Mouse (Mus musculus) liver, embryonic 13.5 days (tissue): ENCODE results near the gene Comtd1. TPM values are rescaled to one million over a fixed set of nuclear protein-coding genes. Genes with fewer than 3 reads are reported as not detected.

Experiments used
- ATAC-seq: fragments of 200-750 bp; cut with Nextera tagmentation; 2 replicates; pipeline ENCODE4 v1.8.0; 2017; ENCODE audit warnings: low read depth, mild to moderate bottlenecking, moderate number of reproducible peaks, moderate library complexity
- DNase-seq: peaks from one replicate; pipeline ENCODE4 v3.0.0; 2022
- H3K27ac ChIP-seq: fragments of 300-500 bp; sonication (generic); 2 replicates; pipeline ENCODE4 v1.5.1; 2015; ENCODE audit warnings: moderate library complexity, mild to moderate bottlenecking, inconsistent platforms
- H3K27me3 ChIP-seq: fragments of 300-500 bp; sonication (generic); 2 replicates; pipeline ENCODE4 v1.6.1; 2015; ENCODE audit warnings: mild to moderate bottlenecking, inconsistent platforms
- H3K36me3 ChIP-seq: fragments of 300-500 bp; sonication (generic); 2 replicates; pipeline ENCODE4 v1.6.1; 2015; ENCODE audit warnings: mild to moderate bottlenecking, inconsistent platforms
- H3K4me1 ChIP-seq: fragments of 300-500 bp; sonication (generic); replicated peaks from 2 replicates; pipeline ENCODE4 v1.6.1; 2015; ENCODE audit warnings: inconsistent platforms
- H3K4me2 ChIP-seq: fragments of 300-500 bp; sonication (generic); 2 replicates; pipeline ENCODE4 v1.6.1; 2015; ENCODE audit warnings: inconsistent platforms, mild to moderate bottlenecking, moderate library complexity
- H3K4me3 ChIP-seq: fragments of 300-500 bp; sonication (generic); replicated peaks from 2 replicates; pipeline ENCODE4 v1.5.1; 2015; ENCODE audit warnings: mild to moderate bottlenecking, inconsistent platforms
- H3K9ac ChIP-seq: fragments of 300-500 bp; sonication (generic); 2 replicates; pipeline ENCODE4 v1.6.1; 2015; ENCODE audit warnings: mild to moderate bottlenecking, inconsistent platforms
- H3K9me3 ChIP-seq: fragments of 300-500 bp; sonication (generic); replicated peaks from 2 replicates; pipeline ENCODE4 v1.6.1; 2016; ENCODE audit warnings: inconsistent platforms
- WGBS: fragments of 180-500 bp; shearing (Covaris S2); methylation state at CpG from one replicate; pipeline ENCODE4 v1.1.7; 2015; ENCODE audit not compliant: insufficient replicate concordance; 5-methylcytosine and 5-hydroxymethylcytosine counted together
- polyA plus RNA-seq: library from polyadenylated mRNA; unstranded; fragments of >200 nt; fragmentation: Nextera tagmentation; extraction: Ambion mirVana; gene quantifications from 2 replicates; pipeline ENCODE4 v1.2.1, GENCODE M21; 2015

Gene Comtd1
- 30.6 and 34.1 TPM in 2 replicates for polyA plus RNA-seq

GRCm38 (mm10) chr14:21848166-21849154, at the start of gene Comtd1:
Comtd1 (minus strand) TSS chr14:21848977.
- DNase-seq (peak; percentile 95), ATAC-seq (peak; percentile 94)
- H3K27ac ChIP-seq, result peak within 1 kb of the TSS; percentile 91
- peak within 1 kb of the TSS; percentile 77 for H3K4me3 ChIP-seq
- WGBS, result under 1% methylated on average over 51 of the region's 51 CpGs
- no peaks in the 10 kb centered on the region for H3K9me3 ChIP-seq
- peak within 1 kb of the TSS; percentile 90 for H3K9ac ChIP-seq
- no peaks in the 10 kb centered on the region for H3K27me3 ChIP-seq
- H3K36me3 ChIP-seq, result peaks cover 37% of the 10 kb centered on the region
- H3K4me1 ChIP-seq, result peaks cover 91% of the 10 kb centered on the region
- H3K4me2 ChIP-seq, result peak within 1 kb of the TSS; percentile 96

- WGBS, result 75% methylated on average over 6 of the region's 6 CpGs
- no peaks in the 10 kb centered on the region for H3K4me1 ChIP-seq
- no peak overlapping the region for H3K4me2 ChIP-seq
- no peaks in the 10 kb centered on the region for H3K27me3 ChIP-seq
- no peaks in the 10 kb centered on the region for H3K36me3 ChIP-seq
- H3K27ac ChIP-seq, result no peak overlapping the region
- DNase-seq (no peak), ATAC-seq (no peak)
- no peak overlapping the region for H3K9ac ChIP-seq
- no peak overlapping the region for H3K4me3 ChIP-seq
- H3K9me3 ChIP-seq, result no peaks in the 10 kb centered on the region
Measured at GRCm38 (mm10) chr14:21892341-21892659, 43.5 kb upstream of the Comtd1 start.

- 36% methylated on average over 15 of the region's 15 CpGs for WGBS
- ATAC-seq (no peak), DNase-seq (no peak)
- Histone ChIP-seq H3K4me3 (no peak overlapping the region), H3K4me2 (no peak overlapping the region), H3K4me1 (no peaks in the 10 kb centered on the region), H3K36me3 (no peaks in the 10 kb centered on the region), H3K27ac (no peak overlapping the region), H3K9ac (no peak overlapping the region), H3K9me3 (no peaks in the 10 kb centered on the region), H3K27me3 (no peaks in the 10 kb centered on the region)
Measured at GRCm38 (mm10) chr14:21891581-21892340, 43.0 kb upstream of the Comtd1 start.

- Histone ChIP-seq H3K9ac (no peak overlapping the region), H3K36me3 (no peaks in the 10 kb centered on the region), H3K27me3 (no peaks in the 10 kb centered on the region), H3K9me3 (no peaks in the 10 kb centered on the region), H3K4me1 (no peaks in the 10 kb centered on the region), H3K4me3 (no peak overlapping the region), H3K27ac (no peak overlapping the region), H3K4me2 (no peak overlapping the region)
- ATAC-seq (no peak), DNase-seq (no peak)
- WGBS, result 53% methylated on average over 2 of the region's 2 CpGs
Measured at GRCm38 (mm10) chr14:21890430-21890829, 41.7 kb upstream of the Comtd1 start.

- H3K4me2 ChIP-seq, result no peak overlapping the region
- no peak overlapping the region for H3K27ac ChIP-seq
- no peaks in the 10 kb centered on the region for H3K36me3 ChIP-seq
- H3K9ac ChIP-seq, result no peak overlapping the region
- ATAC-seq (no peak), DNase-seq (no peak)
- no peaks in the 10 kb centered on the region for H3K27me3 ChIP-seq
- H3K4me1 ChIP-seq, result no peaks in the 10 kb centered on the region
- H3K4me3 ChIP-seq, result no peak overlapping the region
- 74% methylated on average over 7 of the region's 7 CpGs for WGBS
- H3K9me3 ChIP-seq, result no peaks in the 10 kb centered on the region
Measured at GRCm38 (mm10) chr14:21866816-21867215, 18.0 kb upstream of the Comtd1 start.

- Histone ChIP-seq H3K9me3 (no peaks in the 10 kb centered on the region), H3K27me3 (no peaks in the 10 kb centered on the region), H3K36me3 (no peaks in the 10 kb centered on the region), H3K9ac (no peak overlapping the region), H3K4me1 (no peaks in the 10 kb centered on the region), H3K4me3 (no peak overlapping the region), H3K4me2 (no peak overlapping the region), H3K27ac (no peak overlapping the region)
- ATAC-seq (no peak), DNase-seq (no peak)
- WGBS, result 64% methylated on average over 7 of the region's 7 CpGs
Measured at GRCm38 (mm10) chr14:21866291-21866690, 17.5 kb upstream of the Comtd1 start.

- Histone ChIP-seq H3K9me3 (no peaks in the 10 kb centered on the region), H3K4me1 (peaks cover 28% of the 10 kb centered on the region), H3K36me3 (no peaks in the 10 kb centered on the region), H3K27me3 (no peaks in the 10 kb centered on the region), H3K9ac (no peak overlapping the region), H3K27ac (no peak overlapping the region), H3K4me2 (no peak overlapping the region), H3K4me3 (no peak overlapping the region)
- ATAC-seq (no peak), DNase-seq (no peak)
- 76% methylated on average over 14 of the region's 14 CpGs for WGBS
Measured at GRCm38 (mm10) chr14:21856886-21857285, 8.1 kb upstream of the Comtd1 start.

GRCm38 (mm10) chr14:21855961-21856360, 7.2 kb upstream of the Comtd1 start:
- Histone ChIP-seq H3K4me1 (peaks cover 38% of the 10 kb centered on the region), H3K27me3 (no peaks in the 10 kb centered on the region), H3K9me3 (no peaks in the 10 kb centered on the region), H3K27ac (no peak overlapping the region), H3K4me2 (no peak overlapping the region), H3K36me3 (no peaks in the 10 kb centered on the region), H3K9ac (no peak overlapping the region; the same call in 1 of the 2 replicates), H3K4me3 (no peak overlapping the region)
- WGBS, result 62% methylated on average over 3 of the region's 3 CpGs
- ATAC-seq (no peak), DNase-seq (no peak)

GRCm38 (mm10) chr14:21854271-21854670, 5.5 kb upstream of the Comtd1 start:
- Histone ChIP-seq H3K9ac (peak overlapping the region; percentile 65), H3K27ac (no peak overlapping the region), H3K4me2 (peak overlapping the region; percentile 72), H3K36me3 (no peaks in the 10 kb centered on the region), H3K9me3 (no peaks in the 10 kb centered on the region), H3K4me3 (no peak overlapping the region), H3K27me3 (no peaks in the 10 kb centered on the region), H3K4me1 (peaks cover 55% of the 10 kb centered on the region)
- DNase-seq (no peak), ATAC-seq (no peak)
- WGBS, result 52% methylated on average over 9 of the region's 9 CpGs

GRCm38 (mm10) chr14:21853456-21854109, 4.8 kb upstream of the Comtd1 start:
- WGBS, result 3% methylated on average over 17 of the region's 17 CpGs
- ATAC-seq, result peak; percentile 24
- H3K4me1 ChIP-seq, result peaks cover 59% of the 10 kb centered on the region

More at GRCm38 (mm10) chr14:21853456-21854109, 4.8 kb upstream of the Comtd1 start:
- Histone ChIP-seq H3K4me3 (peak overlapping the region; percentile 39), H3K9ac (peak overlapping the region; percentile 65), H3K27me3 (no peaks in the 10 kb centered on the region), H3K9me3 (no peaks in the 10 kb centered on the region), H3K27ac (peak overlapping the region; percentile 91), H3K4me2 (peak overlapping the region; percentile 72), H3K36me3 (no peaks in the 10 kb centered on the region)
- peak; percentile 69 for DNase-seq
